Mouse (Mus musculus) heart, postnatal 0 days (tissue): ENCODE data around the gene Ints4. TPM values are rescaled to one million over a fixed set of nuclear protein-coding genes. Genes with fewer than 3 reads are reported as not detected.
A peak's percentile ranks its signal among the peaks of the same experiment; 100 is the strongest.
"Not testable (repeated sequence)": the region's sequence is repeated elsewhere in the genome, so short reads cannot be mapped to it uniquely, and the experiment has no call there.

Experiments used
- ATAC-seq: fragments of 200-750 bp; cut with Nextera tagmentation; 2 replicates; pipeline ENCODE4 v1.8.0; 2017; ENCODE audit warnings: low read depth, moderate number of reproducible peaks, moderate library complexity; ENCODE audit not compliant: insufficient read depth
- DNase-seq: peaks from one replicate; pipeline ENCODE4 v3.0.0-alpha.2; 2016; ENCODE audit warnings: low spot score
- H3K27ac ChIP-seq: fragments of 300-500 bp; sonication (generic); 2 replicates; pipeline ENCODE4 v1.5.1; 2014; ENCODE audit warnings: low read depth, mild to moderate bottlenecking
- H3K27me3 ChIP-seq: fragments of 300-500 bp; sonication (generic); 2 replicates; pipeline ENCODE4 v1.6.1; 2014; ENCODE audit warnings: low read length, mixed read lengths; ENCODE audit not compliant: control insufficient read depth, insufficient read depth
- H3K36me3 ChIP-seq: fragments of 300-500 bp; sonication (generic); replicated peaks from 2 replicates; pipeline ENCODE4 v1.6.1; 2014; ENCODE audit warnings: low read length, mixed read lengths; ENCODE audit not compliant: control insufficient read depth, insufficient read depth
- H3K4me1 ChIP-seq: fragments of 300-500 bp; sonication (generic); 2 replicates; pipeline ENCODE4 v1.6.1; 2014; ENCODE audit warnings: antibody characterized with exemption; ENCODE audit not compliant: control insufficient read depth, insufficient read depth
- H3K4me2 ChIP-seq: fragments of 300-500 bp; sonication (generic); 2 replicates; pipeline ENCODE4 v1.6.1; 2014; ENCODE audit warnings: low read depth, mild to moderate bottlenecking, low read length, moderate library complexity
- H3K4me3 ChIP-seq: fragments of 300-500 bp; sonication (generic); 2 replicates; pipeline ENCODE4 v1.5.1; 2014; ENCODE audit warnings: low read depth, low read length
- H3K9ac ChIP-seq: fragments of 300-500 bp; sonication (generic); replicated peaks from 2 replicates; pipeline ENCODE4 v1.6.1; 2014; ENCODE audit warnings: low read depth, low read length, mixed read lengths
- H3K9me3 ChIP-seq: fragments of 300-500 bp; sonication (generic); replicated peaks from 2 replicates; pipeline ENCODE4 v1.6.1; 2016; ENCODE audit warnings: low read length; ENCODE audit not compliant: control insufficient read depth
- CTCF ChIP-seq: IDR thresholded peaks from 2 replicates; pipeline ENCODE4 v1.5.1; 2016; ENCODE audit warnings: antibody characterized with exemption, control low read depth, low read depth
- EP300 ChIP-seq: IDR thresholded peaks from 2 replicates; pipeline ENCODE4 v1.6.1; 2016; ENCODE audit warnings: antibody characterized with exemption, low read depth
- WGBS: fragments of 180-500 bp; shearing (Covaris S2); extraction: QIAGEN DNeasy Blood & Tissue Kit; methylation state at CpG from one replicate; pipeline ENCODE4 v1.1.7; 2014; 5-methylcytosine and 5-hydroxymethylcytosine counted together
- polyA plus RNA-seq: library from polyadenylated mRNA; unstranded; fragments of >200 nt; fragmentation: Nextera tagmentation; extraction: Ambion mirVana; gene quantifications from 2 replicates; pipeline ENCODE4 v1.2.1, GENCODE M21; 2015
- total RNA-seq: library from RNA; depleted of rRNA; stranded (reverse); fragments of >200 nt; gene quantifications from 2 replicates; pipeline ENCODE4 v1.2.3, GENCODE M21; 2014; ENCODE audit warnings: low replicate concordance

Ints4 gene
- total and polyA plus RNA-seq, 2 experiments from 2014 or later: 28.2 to 29.8 TPM

DNA sequence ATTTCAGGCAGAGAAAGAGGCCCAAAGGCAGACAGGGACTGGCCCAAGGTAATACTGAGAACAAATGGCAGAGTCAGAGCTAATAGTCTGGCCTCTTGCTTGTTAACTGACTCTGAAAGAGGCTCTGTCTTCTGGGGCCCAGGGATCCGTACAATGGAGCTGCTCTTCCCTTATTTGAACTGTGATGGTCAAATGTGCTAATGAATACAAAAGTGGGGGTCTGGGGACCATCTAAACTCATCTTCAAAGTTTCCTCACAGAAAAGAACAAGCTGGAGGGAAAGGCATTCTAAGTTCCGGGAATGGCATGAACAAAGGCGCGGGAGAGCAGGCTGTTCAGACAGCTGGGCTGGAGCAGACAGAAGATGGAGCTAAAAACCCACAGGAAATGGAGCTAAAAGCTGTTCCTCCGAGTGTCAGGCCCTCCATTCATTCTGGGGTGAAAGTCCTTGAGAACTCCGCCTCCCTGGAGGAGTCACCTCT, 33.7 kb upstream of the Ints4 start:
- ATAC-seq (peak; percentile 33), DNase-seq (no peak)
- no peak overlapping the region for H3K4me3 ChIP-seq
- no peak overlapping the region for H3K4me2 ChIP-seq
- H3K27ac ChIP-seq: peak overlapping the region; percentile 69
- no peaks in the 10 kb centered on the region for H3K36me3 ChIP-seq
- H3K27me3 ChIP-seq: no peaks in the 10 kb centered on the region
- H3K9me3 ChIP-seq: no peaks in the 10 kb centered on the region
- 55% methylated on average over 6 of the region's 6 CpGs for WGBS
- H3K4me1 ChIP-seq: peaks cover 15% of the 10 kb centered on the region
- H3K9ac ChIP-seq: no peak overlapping the region; the same call in 1 of the 2 replicates
- TF ChIP-seq EP300 (no peak), CTCF (peak; percentile 24; the same call in 1 of the 2 replicates)

DNA sequence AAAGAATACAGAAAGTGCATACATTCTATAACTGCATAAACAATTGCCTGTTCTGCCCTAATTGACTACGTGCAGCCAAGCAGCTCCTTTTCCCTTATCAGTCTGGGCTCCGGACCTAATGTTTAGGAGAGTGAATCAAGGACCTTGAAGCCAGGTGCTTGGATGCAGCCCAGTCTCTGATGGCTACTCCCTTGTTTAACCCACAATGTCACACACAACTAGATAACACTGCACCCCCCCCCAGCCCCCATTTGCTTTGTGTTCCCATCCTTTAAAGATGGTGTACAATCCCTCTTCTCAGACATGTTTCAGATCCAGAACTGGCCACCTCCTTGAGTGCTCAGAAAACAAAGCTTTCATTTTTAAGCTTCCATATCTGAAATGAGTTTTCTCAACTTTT, 29.7 kb upstream of the Ints4 start, which contains the start of gene Kctd14:
TSS of gene Kctd14 (plus strand) at position 301 of the 400 bp plus-strand sequence.
- H3K9ac ChIP-seq, H3K4me3 ChIP-seq, H3K4me2 ChIP-seq, H3K9me3 ChIP-seq, H3K27me3 ChIP-seq, H3K36me3 ChIP-seq, H3K27ac ChIP-seq, ATAC-seq, DNase-seq: not testable (repeated sequence)
- H3K4me1 ChIP-seq: peaks cover 15% of the 10 kb centered on the region
- WGBS: 45% methylated on average over 2 of the region's 2 CpGs

DNA sequence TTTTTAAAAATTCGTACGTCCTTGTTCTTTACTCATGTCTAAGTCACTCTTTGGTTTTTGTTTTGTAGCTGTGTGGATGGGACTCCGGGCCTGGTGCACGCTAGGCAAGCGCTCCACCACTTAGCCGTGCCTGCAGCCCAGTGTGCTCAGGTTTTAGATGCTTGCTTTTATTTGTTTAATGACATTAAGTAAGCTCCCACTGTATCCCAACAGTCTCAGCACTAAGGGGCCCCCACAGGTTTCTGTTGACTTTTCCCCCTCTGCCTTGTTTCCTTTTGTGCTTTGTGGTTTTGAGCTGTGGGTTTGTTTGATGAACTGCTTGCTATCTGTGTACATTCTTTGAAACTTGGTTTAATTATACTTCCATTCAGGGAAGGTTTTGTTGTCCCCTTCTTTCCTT, 28.6 kb upstream of the Ints4 start:
- Histone ChIP-seq H3K36me3 (no peaks in the 10 kb centered on the region), H3K9me3 (no peaks in the 10 kb centered on the region), H3K27me3 (no peaks in the 10 kb centered on the region), H3K9ac (no peak overlapping the region), H3K4me2 (no peak overlapping the region), H3K27ac (no peak overlapping the region), H3K4me3 (no peak overlapping the region), H3K4me1 (peaks cover 3% of the 10 kb centered on the region; the same call in 1 of the 2 replicates)
- TF ChIP-seq CTCF (no peak), EP300 (no peak)
- 84% methylated on average over 6 of the region's 6 CpGs for WGBS
- no peak for ATAC-seq
- no peak for DNase-seq

GRCm38 (mm10) chr7:97453141-97453921, 27.4 kb upstream of the Ints4 start:
- DNase-seq (peak; percentile 48), ATAC-seq (peak; percentile 64)
- no peak for TF ChIP-seq CTCF
- TF ChIP-seq EP300: no peak
- H3K4me2 ChIP-seq: peak overlapping the region; percentile 87
- no peaks in the 10 kb centered on the region; the same call in 1 of the 2 replicates for H3K4me1 ChIP-seq
- H3K27ac ChIP-seq: no peak overlapping the region
- no peaks in the 10 kb centered on the region for H3K27me3 ChIP-seq
- WGBS: 2% methylated on average over 27 of the region's 27 CpGs
- peak overlapping the region; percentile 37; the same call in 1 of the 2 replicates for H3K9ac ChIP-seq
- H3K9me3 ChIP-seq: no peaks in the 10 kb centered on the region
- H3K36me3 ChIP-seq: no peaks in the 10 kb centered on the region
- H3K4me3 ChIP-seq: peak overlapping the region; percentile 51

DNA sequence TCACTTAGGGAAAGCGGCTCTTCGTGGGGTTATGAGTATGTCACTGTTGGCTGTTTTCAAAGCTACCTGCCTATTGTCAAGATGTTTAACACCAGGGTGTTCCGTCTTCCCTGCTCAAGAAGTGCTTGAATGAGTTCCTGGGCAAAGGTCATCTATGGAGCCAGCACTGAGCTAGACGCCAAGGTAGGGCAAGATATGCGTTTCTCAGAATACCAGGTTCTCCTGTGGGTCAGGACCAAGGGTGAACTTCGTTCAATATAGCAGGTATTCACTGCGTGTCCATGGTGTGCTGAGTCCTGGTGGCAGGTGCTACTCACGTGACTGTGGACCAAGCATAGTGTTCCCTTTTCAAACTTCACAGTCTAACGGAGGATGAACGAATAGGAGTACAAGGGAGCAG, 26.0 kb upstream of the Ints4 start:
- Histone ChIP-seq H3K4me1 (no peaks in the 10 kb centered on the region; the same call in 1 of the 2 replicates), H3K4me2 (no peak overlapping the region), H3K27me3 (no peaks in the 10 kb centered on the region), H3K9ac (no peak overlapping the region), H3K27ac (no peak overlapping the region), H3K4me3 (no peak overlapping the region), H3K9me3 (no peaks in the 10 kb centered on the region), H3K36me3 (no peaks in the 10 kb centered on the region)
- DNase-seq: no peak
- TF ChIP-seq EP300 (no peak), CTCF (no peak)
- ATAC-seq: no peak
- 88% methylated on average over 10 of the region's 10 CpGs for WGBS
